In genomic region chr1:93824609-93825008, GRCm38 (mm10) we compare ENCODE assay signal across 8 mouse cellular contexts. TPM values are rescaled to one million over a fixed set of nuclear protein-coding genes. Genes with fewer than 3 reads are reported as not detected.
DNase-seq lines count a peak whose midpoint lies in the region; ATAC-seq and TF ChIP-seq lines count a peak whose summit lies in the region.

D2hgdh (plus strand) TSS chr1:93824909.

- peak within 1 kb of the TSS; percentile 66 for H3K9ac ChIP-seq in intestine, embryonic 15.5 days

- TF ChIP-seq POLR2A in lung, adult 2 months (IDR thresholded peaks at IDR 0.05; ENCODE audit: borderline replicate concordance, extremely low read depth, low read depth, low read length), result no peak

- no peak for TF ChIP-seq CTCF in lung, adult 2 months (IDR thresholded peaks at IDR 0.05; ENCODE audit: insufficient read depth, low read length)

- peaks cover 2% of the 10 kb centered on the region; the same call in 1 of the 2 replicates for H3K4me1 ChIP-seq in lung, adult 2 months (ENCODE audit: control insufficient read depth, insufficient read depth, low read length)
- H3K4me1 ChIP-seq in intestine, embryonic 15.5 days (replicated peaks), result peaks cover 6% of the 10 kb centered on the region; the same call in 1 of the 2 replicates

- ATAC-seq in intestine, embryonic 15.5 days, result peak; percentile 15; the same call in 1 of the 2 replicates
- ATAC-seq in megakaryocyte-erythroid progenitor cell, adult 5-6 weeks (replicated peaks; ENCODE audit: low FRiP score, low TSS enrichment, poor library complexity, severe bottlenecking), result peak; percentile 17

- H3K27ac ChIP-seq in intestine, embryonic 15.5 days, result peak within 1 kb of the TSS; percentile 96

- peak within 1 kb of the TSS; percentile 75 for H3K4me3 ChIP-seq in lung, adult 2 months (replicated peaks; ENCODE audit: extremely low read depth, low read depth, low read length)
- H3K4me3 ChIP-seq in intestine, embryonic 15.5 days (replicated peaks), result peak within 1 kb of the TSS; percentile 52

- 10% methylated on average over 10 of the region's 10 CpGs for WGBS in lung, adult 2 months
- 6% methylated on average over 10 of the region's 10 CpGs for WGBS in intestine, embryonic 15.5 days

- H3K36me3 ChIP-seq in intestine, embryonic 15.5 days, result peaks cover 2% of the 10 kb centered on the region; the same call in 1 of the 2 replicates

- DNase-seq in lung, adult 2 months, result no peak
- no peak for DNase-seq in lung, postnatal 25 days (ENCODE audit: low spot score)
- DNase-seq in adrenal gland, postnatal 4 days (ENCODE audit: low spot score in 2 of 2), result no peak
- DNase-seq in gastrocnemius, postnatal 25 days, result no peak
- no peak for DNase-seq in right cerebral cortex, postnatal 10 days (ENCODE audit: low spot score in 2 of 2)
- DNase-seq in embryo, embryonic 9.5 days (ENCODE audit: extremely low spot score), result no peak

- no peaks in the 10 kb centered on the region for H3K27me3 ChIP-seq in intestine, embryonic 15.5 days (replicated peaks)

- H3K9me3 ChIP-seq in intestine, embryonic 15.5 days, result no peaks in the 10 kb centered on the region

- peak within 1 kb of the TSS; percentile 83 for H3K4me2 ChIP-seq in intestine, embryonic 15.5 days (replicated peaks)

RNA-seq across cellular contexts. Expression of gene D2hgdh, which starts in this region (rescaled TPM):
- polyA plus RNA-seq in lung, adult 2 months (2012; rRNA removed), result 17.0 and 21.3 TPM in 2 replicates
- total RNA-seq in adrenal gland, postnatal 4 days (2021), result 10 to 100 TPM; 40.9 to 41.9 TPM
- total RNA-seq in gastrocnemius, postnatal 25 days (2021), result 10 to 100 TPM; 18.4 to 23.1 TPM
- polyA plus RNA-seq in intestine, embryonic 15.5 days (2015; fragmentation: Nextera tagmentation; extraction: Ambion mirVana), result 14.0 and 14.1 TPM in 2 replicates
- total RNA-seq in megakaryocyte-erythroid progenitor cell, adult 5-6 weeks (2014; fragmentation: Nextera tagmentation), result 13.4 and 22.1 TPM in 2 replicates
- total RNA-seq in megakaryocyte-erythroid progenitor cell, adult 5-6 weeks (2017), result 18.1 and 21.8 TPM in 2 replicates
